Mouse (Mus musculus) spleen, adult 12 weeks (tissue): ENCODE data around the gene Card6.
A peak's percentile ranks its signal among the peaks of the same experiment; 100 is the strongest.

Experiments
- DNase-seq: peaks from one replicate; pipeline ENCODE4 v3.0.0; 2022; ENCODE audit warnings: low spot score

Gene Card6

GRCm38 (mm10) chr15:5129111-5129805, 20.9 kb upstream of the Card6 start:
- no peak for DNase-seq

DNA sequence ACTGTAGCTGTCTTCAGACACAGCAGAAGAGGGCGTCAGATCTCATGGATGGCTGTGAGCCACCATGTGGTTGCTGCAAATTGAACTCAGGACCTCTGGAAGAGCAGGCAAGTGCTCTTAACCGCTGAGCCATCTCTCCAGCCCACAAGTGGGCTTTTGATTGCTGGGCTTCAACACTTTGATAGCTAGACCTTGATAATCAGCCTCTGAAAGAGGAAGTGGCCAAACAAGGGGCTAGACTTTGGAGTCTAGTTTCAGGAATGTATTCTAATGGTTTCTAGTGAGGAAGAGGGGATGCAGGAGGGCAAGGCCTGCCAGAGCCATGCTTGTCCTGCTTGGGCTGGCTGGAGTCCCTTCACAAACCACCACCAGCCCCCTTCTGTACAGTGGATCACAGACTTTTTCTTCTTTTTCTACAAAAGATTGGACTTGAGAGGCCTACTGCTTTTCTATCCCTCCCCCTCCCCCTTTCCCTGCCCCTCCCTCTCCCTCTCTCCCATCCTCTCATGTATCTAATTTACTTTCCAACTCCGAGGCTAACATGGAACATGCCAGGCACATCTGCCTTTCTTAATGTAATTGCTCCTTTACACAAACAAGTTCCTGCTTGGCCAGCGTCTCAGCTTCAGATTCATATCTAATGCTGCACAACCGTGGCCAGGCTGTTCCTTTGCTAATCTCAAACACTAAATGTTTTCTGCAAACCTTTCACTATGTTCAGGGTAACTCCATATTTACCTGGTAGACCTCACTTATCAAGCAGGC, 20.0 kb upstream of the Card6 start:
- no peak for DNase-seq

DNA sequence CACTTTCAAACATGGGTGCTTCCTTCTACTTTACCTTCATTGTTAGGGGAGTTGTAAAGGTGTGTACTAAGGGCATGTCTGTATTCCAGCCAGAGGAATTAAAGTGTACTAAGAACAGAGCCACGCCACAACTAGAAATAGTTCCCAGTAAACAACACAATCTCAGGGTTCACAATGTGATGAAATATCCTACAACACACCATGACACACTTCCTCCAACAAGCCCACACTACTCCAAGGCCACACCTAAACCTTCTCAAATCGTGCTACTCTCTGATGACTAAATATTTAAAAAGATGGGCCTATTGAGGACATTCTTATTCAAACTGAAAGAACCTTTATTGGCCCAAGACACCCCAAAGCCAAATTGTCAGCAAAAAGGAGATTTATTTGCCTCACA, 19.1 kb upstream of the Card6 start:
- DNase-seq = no peak

GRCm38 (mm10) chr15:5126456-5126855, 18.1 kb upstream of the Card6 start:
- no peak for DNase-seq

DNA sequence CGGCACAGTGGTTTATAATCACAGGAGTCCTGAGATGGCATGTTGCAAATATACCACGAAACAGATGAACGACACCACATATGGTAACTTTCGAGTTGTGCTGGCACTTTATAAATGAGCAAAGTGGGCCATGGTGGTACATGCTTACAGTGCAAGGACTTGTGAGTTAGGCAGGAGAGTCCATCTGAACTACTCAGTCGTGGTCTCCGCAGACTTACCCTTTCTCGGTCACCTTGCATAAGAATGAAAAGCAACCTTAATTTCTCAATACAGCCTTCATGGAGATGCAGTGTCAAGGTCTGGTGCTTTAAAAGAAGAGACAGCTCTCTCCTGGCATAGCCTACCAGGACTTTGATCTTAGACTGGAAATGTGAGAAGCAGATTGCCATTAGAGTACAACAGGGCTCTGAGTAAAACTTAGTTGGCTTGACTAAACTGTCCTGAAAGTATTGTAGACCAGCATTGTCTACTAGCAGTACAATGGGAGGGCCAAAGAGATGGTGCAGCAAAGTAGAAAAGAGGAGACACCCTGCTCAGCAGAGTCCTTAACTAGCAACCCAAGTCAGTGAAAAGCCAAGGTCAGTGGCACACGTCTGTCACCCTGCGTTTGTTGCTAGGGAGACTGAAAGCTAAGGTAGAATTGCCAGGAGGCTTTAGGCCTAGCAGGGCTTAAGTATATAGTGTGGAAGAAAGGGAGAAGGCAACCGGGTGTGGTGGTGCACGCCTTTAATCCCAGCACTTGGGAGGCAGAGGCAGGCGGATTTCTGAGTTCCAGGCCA, 13.4 kb upstream of the Card6 start:
- no peak for DNase-seq

DNA sequence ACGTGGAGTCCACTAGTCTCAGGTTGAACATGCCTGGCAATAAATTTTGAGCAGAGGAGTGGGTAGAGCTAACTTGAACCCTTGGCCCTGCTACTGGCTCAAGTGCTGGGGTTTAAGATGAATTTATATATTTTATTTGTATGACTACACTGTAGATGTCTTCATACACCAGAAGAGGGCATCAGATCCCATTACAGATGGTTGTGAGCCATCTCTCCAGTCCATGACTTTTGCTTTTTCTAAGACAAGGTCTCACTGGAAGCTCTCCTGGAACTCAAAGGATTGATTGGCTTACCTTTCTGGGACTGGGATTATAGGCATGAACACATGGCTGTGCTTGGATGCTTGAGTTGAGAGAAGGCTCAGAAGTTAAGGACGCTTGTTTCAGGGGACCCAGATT, 11.4 kb upstream of the Card6 start:
- DNase-seq = no peak

GRCm38 (mm10) chr15:5119192-5119591, 10.9 kb upstream of the Card6 start:
- no peak for DNase-seq

DNA sequence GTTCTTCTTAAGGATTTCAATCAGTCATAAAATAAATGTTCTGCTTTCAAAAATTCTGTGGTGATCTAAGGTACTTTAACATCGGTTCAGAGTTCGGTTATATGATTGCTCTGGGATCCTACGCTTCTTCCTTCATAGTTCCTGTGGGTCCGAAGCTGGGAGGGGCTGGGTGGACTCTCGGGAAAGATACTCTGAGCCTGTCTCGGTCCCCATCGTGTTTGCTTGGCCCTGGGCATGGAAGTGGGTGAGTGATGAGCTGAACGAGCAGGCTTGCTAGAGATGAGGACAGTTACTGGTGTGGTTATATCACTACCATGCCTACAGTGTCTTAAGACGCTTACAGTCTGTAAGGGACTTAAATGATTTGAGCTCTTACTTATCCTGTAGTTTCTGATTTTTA, 10.3 kb upstream of the Card6 start:
- no peak for DNase-seq

DNA sequence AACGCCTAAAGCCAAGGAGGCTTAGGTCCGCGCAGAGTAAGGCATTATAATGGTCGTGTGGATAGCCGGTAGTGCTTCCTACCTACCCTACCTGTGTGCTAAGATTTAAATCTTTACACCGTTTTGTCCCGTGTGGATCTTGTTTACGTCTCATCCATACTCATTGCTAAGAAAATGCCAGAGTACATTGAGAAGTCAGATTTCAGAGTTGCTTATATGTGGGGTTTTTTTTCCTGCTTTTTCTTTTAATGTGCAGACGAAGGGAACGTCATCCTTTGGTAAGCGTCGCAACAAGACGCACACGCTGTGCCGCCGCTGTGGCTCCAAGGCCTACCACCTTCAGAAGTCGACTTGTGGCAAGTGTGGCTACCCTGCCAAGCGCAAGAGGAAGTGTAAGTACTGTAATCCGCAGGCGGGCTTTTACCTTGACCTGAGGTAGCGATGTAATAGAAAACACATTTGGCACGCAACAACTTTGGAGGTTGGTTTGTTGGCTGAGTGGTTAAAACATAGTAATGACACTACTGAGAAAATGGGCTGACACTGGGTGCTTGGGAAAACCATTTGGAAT, 8.8 kb upstream of the Card6 start:
- no peak for DNase-seq

DNA sequence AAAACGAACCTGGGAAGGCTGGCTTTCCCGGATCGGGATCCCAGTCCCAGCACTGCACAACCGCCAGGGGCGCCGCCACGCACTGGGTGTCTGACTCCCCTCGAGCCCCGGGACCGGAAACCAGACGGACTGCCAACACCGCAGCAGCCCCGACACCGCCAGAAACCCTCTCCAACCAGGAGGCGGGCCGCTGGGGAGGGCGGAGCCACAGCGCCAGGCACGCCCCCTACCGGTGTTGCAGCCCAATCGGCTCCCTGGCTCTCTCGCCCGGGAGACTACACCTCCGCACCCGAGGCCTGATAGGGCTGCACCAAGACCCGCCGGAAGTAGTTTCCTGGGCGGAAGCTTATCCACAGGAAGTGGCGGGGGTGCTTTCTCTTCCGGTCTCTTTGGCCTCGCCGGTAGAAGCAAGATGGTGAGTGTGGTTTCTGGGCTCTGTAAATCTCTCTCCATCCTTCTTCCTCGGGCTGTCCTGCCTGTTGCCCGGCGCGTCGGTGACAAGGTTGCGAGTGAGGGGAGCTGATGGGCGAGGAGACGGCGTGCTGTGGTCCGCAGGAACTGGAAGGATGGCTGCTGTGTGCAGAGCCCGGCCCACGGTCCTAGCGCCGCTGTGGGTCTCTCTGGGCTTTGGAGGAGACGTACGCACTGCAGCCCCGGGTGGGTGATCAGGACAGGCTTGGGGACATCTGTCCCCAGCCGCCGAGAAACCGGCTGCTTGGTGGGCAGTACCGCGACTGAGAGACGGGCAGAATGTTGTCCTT, 8.1 kb upstream of the Card6 start, which contains the start of gene Rpl37:
Gene Rpl37, plus strand, starts transcription at position 376 of the 761 bp plus-strand sequence.
- DNase-seq = peak; percentile 99

DNA sequence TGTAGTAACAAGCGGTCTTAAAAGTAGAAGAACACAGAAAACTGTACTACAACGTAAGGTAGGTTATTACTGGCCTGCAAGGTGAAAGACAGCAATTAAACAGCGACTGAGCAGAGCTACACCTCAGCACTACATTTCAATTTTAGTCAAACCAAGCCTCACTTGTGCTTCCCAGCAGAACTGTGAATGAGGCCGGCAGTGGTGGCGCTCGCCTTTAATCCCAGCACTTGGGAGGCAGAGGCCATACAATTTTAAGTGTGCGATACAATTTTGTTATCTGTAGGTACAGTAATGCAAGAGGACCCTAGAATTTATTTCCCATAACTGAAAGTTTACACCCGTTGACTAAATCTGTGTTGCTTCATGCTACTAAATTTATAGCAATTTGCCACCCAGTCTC, 6.8 kb upstream of the Card6 start:
- no peak for DNase-seq

GRCm38 (mm10) chr15:5112651-5113050, 4.3 kb upstream of the Card6 start:
- no peak for DNase-seq

- no peak for DNase-seq
Observed at GRCm38 (mm10) chr15:5108655-5109040, 309 bp upstream of the Card6 start.

DNA sequence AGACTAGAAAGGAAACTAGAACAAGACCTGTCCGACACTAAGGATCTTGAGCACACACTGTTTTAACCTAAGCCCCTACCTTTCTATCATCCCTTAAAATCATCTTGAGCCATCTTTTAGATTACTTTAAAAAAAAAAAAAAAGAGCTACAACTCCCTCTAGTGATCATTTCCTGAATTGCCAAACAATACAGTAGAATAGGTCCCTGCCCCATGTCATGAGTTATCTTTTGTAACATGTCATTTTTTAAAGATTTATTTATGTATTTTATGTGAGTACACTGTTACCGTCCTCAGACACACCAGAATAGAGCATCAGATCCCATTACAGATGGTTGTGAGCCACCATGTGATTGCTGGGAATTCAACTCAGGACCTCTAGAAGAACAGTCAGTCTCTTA, 2.0 kb downstream of the Card6 start:
- no peak for DNase-seq

DNA sequence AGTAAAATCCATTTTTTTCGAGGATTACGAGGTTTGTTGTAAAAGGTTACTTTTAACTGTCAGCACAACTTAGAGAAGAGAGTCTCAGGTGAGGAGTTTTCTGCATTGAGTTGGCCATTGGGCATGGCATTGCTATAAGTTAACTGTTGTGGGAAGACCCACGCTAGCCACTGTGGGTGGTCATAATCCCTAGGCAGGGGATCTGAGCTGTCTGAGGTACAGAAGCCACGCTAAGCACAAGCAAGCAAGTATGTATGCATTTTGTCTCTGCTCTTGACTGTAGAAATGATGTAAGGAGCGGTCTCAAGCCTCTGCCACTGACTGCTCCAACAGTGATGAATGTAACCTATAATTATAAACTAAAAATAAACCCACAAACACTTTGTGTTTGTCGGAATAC, 2.4 kb downstream of the Card6 start:
- DNase-seq = no peak

- no peak for DNase-seq
Observed at GRCm38 (mm10) chr15:5102312-5102711, 6.0 kb downstream of the Card6 start.

- DNase-seq = no peak
Observed at GRCm38 (mm10) chr15:5097376-5097775, 11.0 kb downstream of the Card6 start.

DNA sequence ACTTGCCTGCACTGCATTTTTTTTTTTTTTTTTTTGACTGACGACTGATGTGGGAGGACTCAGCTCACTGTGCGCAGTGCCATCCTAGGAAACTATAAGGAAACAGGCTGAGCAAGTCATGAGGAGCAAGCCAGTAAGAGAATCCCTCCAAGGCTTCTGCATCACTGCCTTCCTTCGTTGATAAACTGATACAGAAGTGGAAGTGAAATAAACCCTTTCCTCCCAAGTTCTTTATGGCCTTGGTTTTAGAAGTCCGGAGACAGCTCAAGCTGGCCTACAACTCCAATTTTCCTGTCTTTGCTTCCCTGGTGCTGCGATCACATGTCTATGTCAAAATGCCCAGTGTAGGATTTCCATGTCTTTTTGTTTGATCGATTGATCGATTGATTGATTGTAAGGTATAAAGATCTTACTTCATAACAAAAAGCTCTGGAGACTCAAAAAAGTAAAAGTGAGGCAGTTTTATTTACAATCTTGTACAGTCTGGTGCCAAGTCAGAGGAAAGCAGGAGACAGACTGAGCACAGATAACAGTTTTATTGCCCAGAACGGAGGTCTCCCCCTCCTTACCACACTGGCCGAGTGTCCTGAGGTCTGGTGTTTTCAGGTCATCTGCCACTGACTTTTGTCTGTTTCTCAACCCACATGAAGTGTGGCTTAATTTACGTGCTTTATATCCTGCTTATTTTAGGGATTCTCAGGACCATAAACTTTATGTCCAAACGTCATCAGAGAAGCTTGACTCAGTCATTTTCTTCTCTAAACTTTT, 12.6 kb downstream of the Card6 start:
- no peak for DNase-seq

DNA sequence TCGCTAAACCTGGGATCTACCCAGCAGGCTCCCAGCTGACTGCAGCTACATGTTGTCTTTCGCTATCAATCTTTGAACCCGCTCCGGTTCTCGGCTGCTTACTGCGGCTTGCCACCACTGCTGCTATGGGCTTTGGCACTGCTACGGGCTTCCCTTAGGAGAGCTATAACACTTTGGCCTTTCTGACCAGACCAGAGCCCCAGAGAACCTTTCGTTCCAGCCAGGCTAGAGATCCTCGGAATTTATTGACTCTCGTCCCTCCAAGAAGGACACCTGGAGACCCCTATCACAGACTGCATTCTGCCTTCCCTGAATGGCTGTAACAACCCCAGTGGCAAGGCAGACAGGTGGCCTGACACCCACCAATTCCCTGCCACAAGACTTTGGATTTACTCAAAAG, 18.2 kb downstream of the Card6 start:
- DNase-seq = no peak

GRCm38 (mm10) chr15:5088850-5089608, 19.3 kb downstream of the Card6 start:
- no peak for DNase-seq
